Mouse (Mus musculus): ENCODE results near the gene Fam69a.

The Fam69a gene

GRCm38 (mm10) chr5:107986967-107987834, at the start of gene Fam69a:
Gene Fam69a (minus strand): TSS chr5:107987085.
- peak; percentile 70 to 78 for DNase-seq (ENCODE audit: low spot score in 2 of 2)

- no peak for DNase-seq (ENCODE audit: low spot score in 2 of 2)
Measured at GRCm38 (mm10) chr5:108035523-108035922, 48.6 kb upstream of the Fam69a start.

GRCm38 (mm10) chr5:108034194-108034593, 47.3 kb upstream of the Fam69a start:
- no peak for DNase-seq (ENCODE audit: low spot score in 2 of 2)

- DNase-seq (ENCODE audit: low spot score in 2 of 2), result no peak
Measured at GRCm38 (mm10) chr5:108031267-108031666, 44.4 kb upstream of the Fam69a start.

GRCm38 (mm10) chr5:108029968-108030367, 43.1 kb upstream of the Fam69a start:
- peak in 1 of 2 experiments; percentile 36 for DNase-seq (ENCODE audit: low spot score in 2 of 2)

- peak; percentile 9 to 13 for DNase-seq (ENCODE audit: low spot score in 2 of 2)
Measured at GRCm38 (mm10) chr5:108028797-108029536, 42.1 kb upstream of the Fam69a start.

GRCm38 (mm10) chr5:108028230-108028629, 41.3 kb upstream of the Fam69a start:
- DNase-seq (ENCODE audit: low spot score in 2 of 2), result no peak

- DNase-seq (ENCODE audit: low spot score in 2 of 2), result no peak
Measured at GRCm38 (mm10) chr5:108021346-108021745, 34.5 kb upstream of the Fam69a start.

GRCm38 (mm10) chr5:108019367-108019766, 32.5 kb upstream of the Fam69a start:
- DNase-seq (ENCODE audit: low spot score in 2 of 2), result no peak

- DNase-seq (ENCODE audit: low spot score in 2 of 2), result no peak
Measured at GRCm38 (mm10) chr5:108017232-108017631, 30.3 kb upstream of the Fam69a start.

GRCm38 (mm10) chr5:108015422-108015821, 28.5 kb upstream of the Fam69a start:
- DNase-seq (ENCODE audit: low spot score in 2 of 2), result no peak

GRCm38 (mm10) chr5:108014173-108014572, 27.3 kb upstream of the Fam69a start:
- no peak for DNase-seq (ENCODE audit: low spot score in 2 of 2)

GRCm38 (mm10) chr5:108009721-108010120, 22.8 kb upstream of the Fam69a start:
- no peak for DNase-seq (ENCODE audit: low spot score in 2 of 2)

- peak in 1 of 2 experiments; percentile 15 for DNase-seq (ENCODE audit: low spot score in 2 of 2)
Measured at GRCm38 (mm10) chr5:108005134-108005533, 18.2 kb upstream of the Fam69a start.

GRCm38 (mm10) chr5:108002734-108003133, 15.8 kb upstream of the Fam69a start:
- DNase-seq (ENCODE audit: low spot score in 2 of 2), result no peak

- peak; percentile 16 to 46 for DNase-seq (ENCODE audit: low spot score in 2 of 2)
Measured at GRCm38 (mm10) chr5:108000776-108001548, 14.1 kb upstream of the Fam69a start.

GRCm38 (mm10) chr5:107997717-107998116, 10.8 kb upstream of the Fam69a start:
- DNase-seq (ENCODE audit: low spot score in 2 of 2), result no peak

GRCm38 (mm10) chr5:107995936-107996335, 9.1 kb upstream of the Fam69a start:
- DNase-seq (ENCODE audit: low spot score in 2 of 2), result no peak

GRCm38 (mm10) chr5:107987835-107988251, 958 bp upstream of the Fam69a start:
- DNase-seq (ENCODE audit: low spot score in 2 of 2), result no peak

GRCm38 (mm10) chr5:107986255-107986966, 474 bp downstream of the Fam69a start:
- DNase-seq (ENCODE audit: low spot score in 2 of 2), result peak; percentile 44 to 53

- no peak for DNase-seq (ENCODE audit: low spot score in 2 of 2)
Measured at GRCm38 (mm10) chr5:107983946-107984345, 2.9 kb downstream of the Fam69a start.

Data from spleen, postnatal 14 days (tissue).